Mouse (Mus musculus) cerebellum, adult 8-10 months (tissue): ENCODE measurements around the gene Cd200r2.
"Not testable (repeated sequence)": the region's sequence is repeated elsewhere in the genome, so short reads cannot be mapped to it uniquely, and the experiment has no call there.

ENCODE experiments used
- DNase-seq: peaks from one replicate; pipeline ENCODE4 v3.0.0; 2022

Gene Cd200r2

DNA sequence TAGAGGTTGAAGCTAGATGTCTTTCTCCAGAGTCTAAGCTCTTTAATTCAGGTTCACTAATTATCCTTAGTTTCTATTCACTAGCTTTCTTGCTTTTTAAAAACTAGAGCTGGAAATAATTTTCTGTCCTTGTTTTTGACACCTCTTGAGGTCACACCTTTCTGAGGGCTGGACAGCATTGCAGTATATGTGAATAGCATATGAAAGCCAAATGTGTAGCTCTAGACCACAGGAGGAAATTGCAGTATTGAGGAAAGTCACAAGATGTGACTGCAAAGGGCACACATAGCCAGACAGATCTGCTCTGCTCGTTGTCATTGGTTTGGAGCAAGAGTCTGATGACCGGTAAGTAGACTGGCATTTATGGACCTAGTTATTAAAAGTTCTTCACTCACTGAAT is at the start of gene Cd200r2:
Gene Cd200r2, plus strand, starts transcription at position 301 of the 400 bp plus-strand sequence.
- DNase-seq = no peak

GRCm38 (mm10) chr16:44818010-44818409 is 48.9 kb upstream of the Cd200r2 start:
- no peak for DNase-seq

DNA sequence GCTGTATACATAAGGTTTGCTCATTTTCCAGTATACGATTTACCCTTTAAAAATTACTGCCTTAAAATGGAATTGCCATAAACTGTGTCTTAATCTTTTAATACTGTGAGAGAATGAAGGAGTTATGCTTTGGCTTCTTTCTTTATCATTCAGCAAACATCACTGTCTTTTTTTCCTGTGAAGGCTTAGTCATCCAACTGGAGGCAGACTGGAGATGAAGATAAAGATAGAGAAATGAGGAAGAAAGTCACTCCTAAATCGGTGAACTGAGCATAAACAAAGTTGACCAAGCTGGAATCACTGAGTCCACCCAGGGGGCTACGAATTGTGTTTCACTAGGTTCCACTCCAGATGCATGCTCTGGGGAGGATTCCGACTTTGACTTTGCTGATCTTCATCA is 46.4 kb upstream of the Cd200r2 start:
- no peak for DNase-seq

GRCm38 (mm10) chr16:44832286-44832685 is 34.6 kb upstream of the Cd200r2 start:
- no peak for DNase-seq

DNA sequence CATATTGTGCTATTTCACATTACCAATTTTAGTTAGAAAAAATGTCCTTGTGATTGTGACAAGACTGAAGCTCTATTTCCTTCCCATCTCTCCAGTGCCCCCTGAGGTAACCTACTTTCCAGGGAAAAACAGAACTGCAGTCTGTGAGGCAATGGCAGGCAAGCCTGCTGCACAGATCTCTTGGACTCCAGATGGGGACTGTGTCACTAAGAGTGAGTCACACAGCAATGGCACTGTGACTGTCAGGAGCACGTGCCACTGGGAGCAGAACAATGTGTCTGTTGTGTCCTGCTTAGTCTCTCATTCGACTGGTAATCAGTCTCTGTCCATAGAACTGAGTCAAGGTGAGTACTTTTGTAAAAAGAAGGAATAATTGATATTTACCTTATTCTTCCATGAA is 33.7 kb upstream of the Cd200r2 start:
- DNase-seq = not testable (repeated sequence)

DNA sequence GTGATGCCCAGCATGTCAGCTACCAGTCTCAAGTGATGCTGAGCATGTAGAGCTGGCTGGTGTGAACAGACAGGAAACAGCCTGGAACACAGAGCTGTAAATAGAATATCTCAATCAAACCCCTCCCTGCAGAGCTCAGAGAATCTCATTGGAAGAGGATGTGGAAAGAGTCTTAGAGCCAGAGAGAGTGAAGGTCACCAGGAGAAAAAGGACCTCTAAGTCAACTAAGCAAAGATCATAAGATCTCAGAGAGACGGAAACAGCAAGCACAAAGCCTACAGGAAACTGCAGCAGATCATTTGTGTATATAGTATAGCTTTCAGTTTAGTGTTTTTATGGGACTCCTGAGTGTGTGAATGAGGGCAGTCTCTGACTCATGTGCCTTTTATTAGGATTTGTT is 8.3 kb downstream of the Cd200r2 start:
- DNase-seq = no peak

GRCm38 (mm10) chr16:44876625-44877024 is 9.7 kb downstream of the Cd200r2 start:
- no peak for DNase-seq

DNA sequence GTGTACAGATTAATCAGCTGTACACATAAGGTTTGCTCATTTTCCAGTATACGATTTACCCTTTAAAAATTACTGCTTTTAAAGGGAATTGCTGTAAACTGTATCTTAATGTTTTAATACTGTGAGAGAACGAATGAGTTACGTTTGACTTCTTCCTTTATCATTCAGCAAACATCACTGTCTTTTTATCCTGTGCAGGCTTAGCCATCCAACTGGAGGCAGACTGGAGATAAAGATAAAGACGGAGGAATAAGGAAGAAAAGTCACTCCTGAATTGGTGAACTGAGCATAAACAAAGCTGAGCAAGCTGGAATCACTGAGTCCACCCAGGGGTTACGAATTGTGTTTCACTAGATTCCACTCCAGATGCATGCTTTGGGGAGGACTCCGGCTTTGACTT is 10.7 kb downstream of the Cd200r2 start:
- DNase-seq = no peak

DNA sequence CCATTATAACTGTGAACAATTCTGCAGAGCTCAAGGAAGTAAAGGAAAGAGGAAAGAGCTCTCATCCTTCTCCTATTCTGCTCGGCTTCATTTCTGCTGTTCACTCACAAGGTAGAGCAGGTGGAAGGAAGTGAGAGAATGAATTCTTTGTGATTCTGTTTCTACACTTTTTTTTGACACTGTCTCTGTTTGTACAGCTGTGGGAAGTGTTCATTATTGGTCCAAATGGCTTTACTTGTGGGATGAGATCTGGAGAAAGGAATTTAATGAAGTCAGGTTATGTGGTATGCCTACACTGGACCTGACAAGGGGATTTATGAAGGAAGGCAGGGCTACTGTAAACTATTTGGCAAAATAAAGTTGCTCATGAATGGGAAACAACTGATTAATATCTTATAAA is 23.9 kb downstream of the Cd200r2 start:
- no peak for DNase-seq

DNA sequence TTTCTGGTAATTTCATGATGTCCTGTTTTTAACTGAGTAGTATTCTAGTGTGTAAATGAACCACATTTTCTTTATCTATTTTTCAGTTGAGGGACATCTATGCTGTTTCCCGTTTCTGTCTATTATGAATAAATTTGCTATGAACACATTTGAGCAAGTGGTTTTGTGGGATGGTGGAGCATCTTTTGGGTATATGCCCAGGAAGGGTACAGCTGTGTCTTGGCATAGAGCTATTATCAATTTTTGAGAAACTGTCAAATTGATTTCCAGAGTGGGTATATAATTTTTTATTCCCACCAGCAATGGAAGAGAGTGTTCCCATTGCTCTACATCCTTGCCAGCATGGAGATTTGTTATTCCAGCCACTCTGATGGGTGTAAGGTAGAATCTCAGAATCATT is 65.1 kb downstream of the Cd200r2 start:
- DNase-seq = no peak

DNA sequence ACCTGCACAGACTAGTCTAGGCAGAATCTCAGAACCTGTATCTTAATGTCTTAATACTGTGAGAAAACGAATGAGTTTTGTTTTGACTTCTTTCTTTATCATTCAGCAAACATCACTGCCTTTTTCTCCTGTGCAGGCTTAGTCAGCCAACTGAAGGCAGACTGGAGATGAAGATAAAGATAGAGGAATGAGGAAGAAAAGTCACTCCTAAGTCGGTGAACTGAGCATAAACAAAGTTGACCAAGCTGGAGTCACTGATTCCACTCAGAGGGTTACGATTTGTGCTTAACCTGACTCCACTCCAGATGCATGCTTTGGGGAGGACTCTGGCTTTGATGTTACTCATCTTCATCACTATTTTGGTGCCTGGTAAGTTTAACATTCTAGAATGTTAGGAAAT is 76.6 kb downstream of the Cd200r2 start, which contains the start of gene Cd200r3:
Gene Cd200r3, plus strand, starts transcription at position 211 of the 400 bp plus-strand sequence.
- no peak for DNase-seq

- DNase-seq = no peak
Observed at GRCm38 (mm10) chr16:44951360-44952114, 84.6 kb downstream of the Cd200r2 start.

GRCm38 (mm10) chr16:44962296-44962695 is 95.4 kb downstream of the Cd200r2 start:
- no peak for DNase-seq

DNA sequence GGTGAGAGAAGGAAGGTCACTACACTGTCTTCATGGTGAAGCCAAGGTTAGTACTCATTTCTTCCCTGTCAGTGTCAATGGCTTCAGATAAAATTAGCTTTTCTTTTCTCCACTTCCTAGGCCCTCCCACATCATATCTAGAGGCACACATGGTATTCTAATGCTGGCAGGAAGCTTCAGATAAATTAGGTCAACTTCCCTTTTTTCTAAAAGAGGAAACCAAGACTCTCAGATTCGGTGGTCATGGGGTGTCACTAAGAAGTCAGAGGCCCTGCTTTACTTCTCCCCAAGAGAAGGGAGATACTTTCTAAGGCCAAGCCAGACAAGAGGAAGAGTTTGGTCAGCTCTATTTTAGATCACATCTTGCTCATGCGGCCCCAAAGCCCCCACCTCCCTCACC is 95.9 kb downstream of the Cd200r2 start:
- DNase-seq = no peak

DNA sequence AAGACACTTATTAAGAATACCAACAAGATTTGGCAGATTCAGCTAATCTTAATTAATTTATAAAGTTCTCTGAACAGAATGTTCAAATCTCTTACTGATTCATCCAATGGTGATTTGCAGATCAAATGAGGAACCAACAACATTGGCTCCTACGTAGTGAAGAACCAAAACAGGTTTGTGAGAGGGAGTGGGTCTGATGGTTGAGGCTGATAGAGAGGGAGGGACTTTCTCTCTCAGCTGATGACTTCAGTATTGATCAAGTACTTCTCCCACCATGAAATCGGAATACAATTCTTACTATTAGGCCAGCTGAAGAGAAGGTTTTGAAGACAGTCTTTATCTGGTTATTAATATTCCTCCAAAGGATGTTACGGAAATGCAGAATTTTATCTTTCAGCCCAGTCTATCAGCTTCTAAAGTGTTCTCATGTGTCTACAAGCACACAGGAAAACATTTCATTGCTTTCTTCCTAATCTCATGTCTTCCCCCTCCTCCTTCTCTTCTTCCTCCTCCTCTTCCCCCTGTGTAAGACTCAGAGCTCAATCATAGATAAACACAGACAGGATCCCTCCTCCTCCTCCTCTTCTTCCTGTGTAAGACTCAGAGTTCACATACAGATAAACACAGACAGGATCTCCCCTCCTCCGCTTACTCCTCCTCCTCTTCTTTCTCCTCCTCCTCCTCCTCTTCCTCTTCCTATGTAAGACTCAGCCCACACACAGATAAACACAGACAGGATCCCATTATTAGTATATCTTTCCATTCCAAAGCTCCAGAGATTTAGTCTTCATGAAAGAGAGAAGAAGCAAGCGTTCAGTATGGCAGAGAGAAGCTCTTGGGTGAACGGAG is 97.9 kb downstream of the Cd200r2 start:
- no peak for DNase-seq

DNA sequence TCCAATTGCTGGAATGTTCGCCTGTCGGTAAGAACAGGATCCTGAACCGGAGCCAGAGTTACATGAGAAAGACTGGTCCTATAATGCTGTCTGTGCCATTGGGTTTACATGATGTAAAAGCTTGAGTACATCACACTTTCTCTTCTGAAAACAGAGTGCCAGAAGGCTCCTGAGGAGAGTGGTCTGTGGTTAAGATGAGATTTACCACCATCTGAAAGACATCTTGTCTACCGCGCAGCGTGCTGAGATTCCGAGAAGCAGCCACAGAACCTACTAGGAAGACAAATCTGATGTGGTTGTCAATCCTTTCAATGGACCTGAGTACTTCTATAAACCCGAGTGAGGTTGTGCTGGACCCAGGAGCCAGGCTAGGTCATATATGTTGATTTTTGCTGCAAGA is 98.5 kb downstream of the Cd200r2 start:
- DNase-seq = no peak
